Mouse (Mus musculus) midbrain, embryonic 15.5 days (tissue): ENCODE measurements at regions not wholly inside any gene's neighbourhood (a gene's known extent, or its start where the extent isn't known, plus 50 kb on each side); places are given as distances from the start of the nearest gene placed in this dataset.

Source experiments
- ATAC-seq: fragments of 200-750 bp; cut with Nextera tagmentation; replicated peaks from 2 replicates; pipeline ENCODE4 v1.8.0; 2017; ENCODE audit warnings: moderate TSS enrichment
- H3K27ac ChIP-seq: fragments of 300-500 bp; sonication (generic); 2 replicates; pipeline ENCODE4 v1.5.1; 2015; ENCODE audit warnings: mild to moderate bottlenecking, inconsistent platforms
- H3K27me3 ChIP-seq: fragments of 300-500 bp; sonication (generic); replicated peaks from 2 replicates; pipeline ENCODE4 v1.6.1; 2015; ENCODE audit warnings: inconsistent platforms
- H3K36me3 ChIP-seq: fragments of 300-500 bp; sonication (generic); replicated peaks from 2 replicates; pipeline ENCODE4 v1.6.1; 2015; ENCODE audit warnings: inconsistent platforms
- H3K4me1 ChIP-seq: fragments of 300-500 bp; sonication (generic); 2 replicates; pipeline ENCODE4 v1.6.1; 2015; ENCODE audit warnings: inconsistent platforms
- H3K4me2 ChIP-seq: fragments of 300-500 bp; sonication (generic); 2 replicates; pipeline ENCODE4 v1.6.1; 2015; ENCODE audit warnings: inconsistent platforms, mild to moderate bottlenecking, moderate library complexity
- H3K4me3 ChIP-seq: fragments of 300-500 bp; sonication (generic); 2 replicates; pipeline ENCODE4 v1.5.1; 2015; ENCODE audit warnings: mild to moderate bottlenecking, inconsistent platforms
- H3K9ac ChIP-seq: fragments of 300-500 bp; sonication (generic); 2 replicates; pipeline ENCODE4 v1.6.1; 2015; ENCODE audit warnings: mild to moderate bottlenecking, inconsistent platforms
- H3K9me3 ChIP-seq: fragments of 300-500 bp; sonication (generic); 2 replicates; pipeline ENCODE4 v1.6.1; 2016; ENCODE audit warnings: inconsistent platforms
- WGBS: fragments of 180-500 bp; shearing (Covaris S2); methylation state at CpG from one replicate; pipeline ENCODE4 v1.1.7; 2015; ENCODE audit warnings: mixed read lengths; 5-methylcytosine and 5-hydroxymethylcytosine counted together

DNA sequence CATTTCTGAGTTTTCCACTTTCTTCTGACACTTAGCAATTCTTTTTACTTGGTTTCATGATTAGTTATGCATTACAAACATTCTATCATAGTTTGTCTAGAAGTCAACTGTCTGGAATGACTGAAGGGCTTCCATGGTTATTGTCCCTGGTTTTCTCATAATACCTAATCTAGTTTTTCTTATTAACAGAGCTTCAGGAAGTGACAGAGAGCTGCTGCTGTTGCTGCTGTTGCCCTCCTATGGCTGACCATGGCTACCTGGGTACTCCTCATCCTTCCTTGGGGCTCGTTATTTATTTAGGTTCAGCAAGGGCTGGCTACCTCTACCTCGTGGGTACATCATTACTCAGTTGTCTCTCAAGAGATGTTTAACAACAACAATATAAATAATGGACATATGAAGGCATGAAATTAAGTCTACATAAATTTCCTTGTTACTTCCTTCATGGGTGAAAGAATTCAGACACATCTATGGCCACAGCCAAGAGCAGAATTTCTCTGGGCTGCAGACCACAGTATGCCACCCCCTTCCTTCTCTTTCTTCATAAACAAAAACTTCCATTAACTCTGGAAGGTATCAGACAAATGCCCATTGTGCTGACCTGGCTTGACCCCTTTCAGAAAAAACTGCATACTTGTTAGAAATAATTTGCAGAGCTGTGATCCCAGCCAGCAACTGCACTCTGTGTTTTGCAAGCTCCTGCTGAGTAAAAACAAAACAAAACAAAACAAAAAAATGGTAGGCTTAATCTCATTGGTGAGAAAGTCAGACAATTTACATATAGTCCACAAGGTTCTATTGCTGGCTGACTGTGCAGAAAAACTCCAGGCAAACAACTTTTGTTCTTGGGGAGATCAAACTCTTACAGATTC, 103.6 kb upstream of the Lgalsl start:
- H3K27me3 ChIP-seq: no peaks in the 10 kb centered on the region
- no peaks in the 10 kb centered on the region for H3K4me1 ChIP-seq
- no peak overlapping the region for H3K27ac ChIP-seq
- WGBS: 48% methylated on average over 2 of the region's 2 CpGs
- no peak overlapping the region for H3K9ac ChIP-seq
- no peak overlapping the region for H3K4me3 ChIP-seq
- H3K36me3 ChIP-seq: no peaks in the 10 kb centered on the region
- no peak overlapping the region for H3K4me2 ChIP-seq
- no peak for ATAC-seq
- no peaks in the 10 kb centered on the region for H3K9me3 ChIP-seq

DNA sequence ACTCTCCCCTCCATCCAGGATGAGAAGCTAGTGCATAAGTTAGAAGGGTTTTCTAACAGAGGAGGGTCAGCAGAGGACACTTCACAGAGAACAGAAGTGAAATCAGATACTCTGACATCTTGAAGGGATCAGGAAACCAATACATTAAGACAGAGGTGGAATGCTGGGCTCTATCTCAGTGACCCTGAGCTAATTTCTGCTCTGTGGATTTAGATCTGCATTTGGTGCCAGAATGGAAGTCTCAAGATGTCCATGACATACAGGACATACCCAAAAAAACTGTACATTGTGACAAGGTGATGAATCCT, 104.2 kb upstream of the Lgalsl start:
- Histone ChIP-seq H3K27ac (no peak overlapping the region), H3K27me3 (no peaks in the 10 kb centered on the region), H3K4me3 (no peak overlapping the region), H3K4me2 (no peak overlapping the region), H3K36me3 (no peaks in the 10 kb centered on the region), H3K4me1 (no peaks in the 10 kb centered on the region), H3K9ac (no peak overlapping the region), H3K9me3 (no peaks in the 10 kb centered on the region)
- ATAC-seq: no peak

DNA sequence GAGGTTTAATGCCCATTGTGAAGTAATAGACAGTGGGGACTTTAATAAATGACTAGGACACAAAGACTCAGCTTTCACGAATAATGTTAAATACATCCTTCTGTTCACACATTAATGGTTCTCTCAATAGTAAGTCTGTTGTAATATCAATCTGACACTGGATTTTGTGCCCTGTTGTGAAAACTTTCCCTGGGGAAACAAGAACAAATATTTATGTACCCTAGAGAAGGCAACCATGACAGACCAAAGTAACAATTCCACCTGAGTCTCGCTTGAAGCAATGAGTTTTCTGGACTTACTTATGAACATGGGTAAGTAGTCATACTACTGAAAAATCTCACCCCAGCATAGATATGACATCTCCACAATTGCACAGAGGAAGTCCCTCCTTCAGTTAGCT, 105.1 kb upstream of the Lgalsl start:
- WGBS: 87% methylated on average over 2 of the region's 2 CpGs
- no peak for ATAC-seq
- no peak overlapping the region for H3K4me2 ChIP-seq
- no peaks in the 10 kb centered on the region for H3K4me1 ChIP-seq
- H3K4me3 ChIP-seq: no peak overlapping the region
- no peaks in the 10 kb centered on the region for H3K36me3 ChIP-seq
- H3K9ac ChIP-seq: no peak overlapping the region
- H3K27me3 ChIP-seq: no peaks in the 10 kb centered on the region
- H3K9me3 ChIP-seq: no peaks in the 10 kb centered on the region
- H3K27ac ChIP-seq: no peak overlapping the region

DNA sequence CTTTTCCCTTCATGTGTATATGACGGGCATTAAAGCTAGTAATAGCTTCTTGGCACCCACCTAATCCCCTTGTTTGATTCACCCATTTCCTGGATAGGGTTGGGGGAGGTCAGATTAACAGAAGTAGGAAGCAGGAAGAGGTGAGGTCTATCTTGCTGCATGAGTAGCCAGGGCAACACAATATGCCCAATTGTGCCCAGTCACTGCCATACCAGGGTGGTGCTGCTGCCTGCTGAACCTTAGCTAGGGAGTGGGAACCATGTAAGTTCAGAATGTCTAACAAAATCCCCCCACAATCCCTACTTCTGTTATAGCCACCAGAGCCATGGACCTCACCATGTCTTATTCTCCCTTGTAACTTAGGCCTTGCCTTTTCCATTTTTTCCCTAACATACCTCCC, 106.1 kb upstream of the Lgalsl start:
- no peak overlapping the region for H3K27ac ChIP-seq
- WGBS: 88% methylated on average over 1 of the region's 1 CpGs
- ATAC-seq: no peak

DNA sequence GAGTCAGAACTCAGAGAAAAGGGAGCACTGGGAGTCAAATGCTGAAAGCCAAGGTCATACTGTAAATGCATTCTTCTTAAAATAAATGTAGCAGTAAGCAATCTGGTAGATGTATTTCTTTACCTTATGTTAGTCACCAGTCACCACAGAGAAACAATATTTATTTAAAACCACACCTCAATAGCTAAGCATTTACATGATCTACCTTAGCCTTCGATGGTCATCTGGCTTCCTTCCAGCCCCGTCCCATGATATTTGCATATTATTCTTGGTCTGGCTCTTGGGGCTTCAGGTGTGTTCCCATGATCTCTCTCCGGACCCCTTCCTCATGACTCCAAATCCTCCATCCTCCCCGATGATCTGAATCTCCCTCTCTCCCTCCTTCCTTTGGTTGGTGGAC, 107.1 kb upstream of the Lgalsl start:
- H3K27me3 ChIP-seq: no peaks in the 10 kb centered on the region
- no peak for ATAC-seq
- 92% methylated on average over 4 of the region's 4 CpGs for WGBS

More for the DNA sequence above, 106.1 kb upstream of the Lgalsl start:
- Histone ChIP-seq H3K27me3 (no peaks in the 10 kb centered on the region), H3K4me3 (no peak overlapping the region), H3K4me1 (no peaks in the 10 kb centered on the region), H3K9ac (no peak overlapping the region), H3K4me2 (no peak overlapping the region), H3K36me3 (no peaks in the 10 kb centered on the region), H3K9me3 (no peaks in the 10 kb centered on the region)

DNA sequence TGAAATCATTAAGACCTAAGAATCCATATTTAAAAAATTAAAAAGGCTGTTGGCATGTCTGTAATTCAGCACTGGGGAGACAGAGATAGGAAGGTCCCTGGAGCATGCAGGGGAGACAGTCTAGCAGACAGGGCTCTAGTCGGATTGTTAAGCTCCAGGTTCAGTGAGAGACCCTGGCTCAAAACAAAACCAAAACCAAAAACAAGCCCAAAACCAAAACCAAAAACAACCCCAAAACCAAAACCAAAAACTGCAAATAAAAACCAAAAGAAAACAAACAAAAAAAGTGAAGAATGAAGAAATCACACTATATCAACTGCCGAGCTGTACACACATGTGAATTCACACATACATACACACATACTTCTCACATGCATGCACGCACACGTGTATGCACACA, 108.8 kb upstream of the Lgalsl start:
- WGBS: 90% methylated on average over 4 of the region's 4 CpGs
- no peaks in the 10 kb centered on the region for H3K27me3 ChIP-seq

More for the DNA sequence above, 107.1 kb upstream of the Lgalsl start:
- H3K27ac ChIP-seq: no peak overlapping the region
- H3K4me2 ChIP-seq: no peak overlapping the region
- no peaks in the 10 kb centered on the region for H3K36me3 ChIP-seq
- no peak overlapping the region for H3K4me3 ChIP-seq
- H3K4me1 ChIP-seq: no peaks in the 10 kb centered on the region
- H3K9me3 ChIP-seq: no peaks in the 10 kb centered on the region
- no peak overlapping the region for H3K9ac ChIP-seq

DNA sequence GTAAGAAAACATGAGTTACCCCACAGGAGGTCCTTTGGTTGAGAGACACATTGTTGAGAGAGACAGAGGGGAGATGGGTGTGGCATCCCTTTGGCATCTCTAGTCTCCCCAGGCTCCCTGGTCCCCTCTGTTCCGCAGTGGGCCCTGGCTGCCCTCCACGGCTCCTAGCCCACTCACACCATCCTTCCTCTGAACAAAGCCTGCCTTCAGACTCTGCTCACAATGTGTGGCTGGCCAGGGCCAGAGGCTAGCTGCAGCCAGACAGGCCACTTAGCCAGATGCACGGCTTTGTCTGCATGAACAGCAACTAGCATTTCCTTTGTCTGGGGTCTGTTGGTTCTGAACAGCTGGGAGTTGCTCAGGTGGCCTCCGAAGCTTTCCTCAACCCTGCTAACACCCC, 110.7 kb upstream of the Lgalsl start:
- Histone ChIP-seq H3K27ac (no peak overlapping the region), H3K36me3 (no peaks in the 10 kb centered on the region), H3K9ac (no peak overlapping the region), H3K27me3 (no peaks in the 10 kb centered on the region), H3K9me3 (no peaks in the 10 kb centered on the region), H3K4me3 (no peak overlapping the region), H3K4me1 (no peaks in the 10 kb centered on the region), H3K4me2 (no peak overlapping the region)
- WGBS: 33% methylated on average over 4 of the region's 4 CpGs
- ATAC-seq: no peak

More for the DNA sequence above, 108.8 kb upstream of the Lgalsl start:
- H3K4me1 ChIP-seq: no peaks in the 10 kb centered on the region
- H3K9ac ChIP-seq: no peak overlapping the region
- H3K36me3 ChIP-seq: no peaks in the 10 kb centered on the region
- no peak overlapping the region for H3K27ac ChIP-seq
- H3K4me2 ChIP-seq: no peak overlapping the region
- H3K4me3 ChIP-seq: no peak overlapping the region
- H3K9me3 ChIP-seq: no peaks in the 10 kb centered on the region
- no peak for ATAC-seq

DNA sequence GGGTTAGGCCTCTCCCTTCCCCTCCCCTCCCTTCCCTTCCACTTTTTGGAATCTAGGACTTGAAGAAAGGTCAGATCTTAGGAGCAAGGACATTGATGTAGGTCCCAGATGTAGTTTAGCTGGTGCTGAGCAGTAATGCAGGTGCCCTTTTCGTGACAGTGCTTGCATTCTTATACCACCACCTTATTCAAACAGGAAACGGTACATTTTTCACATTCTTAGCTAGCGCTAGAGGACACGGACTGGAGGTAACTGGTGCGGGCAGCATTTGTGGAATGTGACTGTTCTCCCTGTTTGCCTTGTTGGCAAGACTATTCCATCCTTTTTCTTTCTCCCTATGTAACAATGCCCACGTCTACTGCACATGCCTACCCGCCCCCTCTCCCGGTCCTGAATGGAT, 124.7 kb upstream of the Lgalsl start:
- Histone ChIP-seq H3K36me3 (no peaks in the 10 kb centered on the region), H3K9me3 (no peaks in the 10 kb centered on the region), H3K4me2 (no peak overlapping the region), H3K27ac (no peak overlapping the region), H3K27me3 (no peaks in the 10 kb centered on the region), H3K4me1 (no peaks in the 10 kb centered on the region), H3K9ac (no peak overlapping the region), H3K4me3 (no peak overlapping the region)
- no peak for ATAC-seq
- WGBS: 79% methylated on average over 8 of the region's 8 CpGs

DNA sequence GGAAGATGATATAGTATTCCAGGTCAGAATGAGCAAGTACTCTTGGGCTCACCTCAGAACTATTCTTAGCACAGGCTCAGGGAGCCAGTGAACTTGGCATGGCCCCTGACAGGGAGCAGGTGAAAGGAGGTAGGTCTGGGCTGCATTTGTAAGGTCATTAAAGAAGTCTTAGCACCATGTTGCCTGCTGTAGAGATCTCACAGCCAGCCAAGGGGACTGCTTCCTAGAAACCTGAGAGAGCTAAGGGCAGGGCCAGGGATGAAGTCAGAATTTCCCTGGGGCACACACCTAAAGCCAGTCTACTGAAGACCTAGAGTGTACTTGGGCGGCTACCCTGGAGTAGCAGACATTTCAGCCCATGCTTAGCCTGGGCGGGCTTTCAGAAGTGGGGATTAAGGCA, 126.9 kb upstream of the Lgalsl start:
- no peak overlapping the region for H3K9ac ChIP-seq
- no peaks in the 10 kb centered on the region for H3K4me1 ChIP-seq
- no peak overlapping the region for H3K4me3 ChIP-seq
- ATAC-seq: no peak
- H3K4me2 ChIP-seq: no peak overlapping the region
- no peaks in the 10 kb centered on the region for H3K36me3 ChIP-seq
- 51% methylated on average over 2 of the region's 2 CpGs for WGBS
- H3K27me3 ChIP-seq: no peaks in the 10 kb centered on the region
- no peak overlapping the region for H3K27ac ChIP-seq
- H3K9me3 ChIP-seq: no peaks in the 10 kb centered on the region

DNA sequence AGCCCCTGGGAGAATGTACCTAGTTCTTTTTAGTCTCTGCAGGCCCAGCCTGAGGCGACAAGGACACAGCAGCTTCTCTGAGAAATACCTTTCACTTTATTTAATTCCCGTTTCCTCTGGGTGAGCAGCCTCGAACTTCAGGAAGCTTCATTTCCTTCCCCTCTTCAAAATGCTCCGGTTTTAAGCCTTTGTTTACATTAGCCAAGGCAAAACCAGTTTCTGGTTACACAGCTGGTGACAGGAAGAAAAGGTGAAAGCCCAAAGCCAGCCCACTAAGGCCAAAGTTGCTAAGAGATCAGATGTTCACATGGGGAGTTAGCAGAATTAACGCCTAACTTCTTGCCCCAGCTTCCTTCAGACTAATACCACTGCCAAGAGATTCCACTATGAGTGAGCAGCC, 127.4 kb upstream of the Lgalsl start:
- no peaks in the 10 kb centered on the region for H3K4me1 ChIP-seq
- no peaks in the 10 kb centered on the region for H3K27me3 ChIP-seq
- H3K9ac ChIP-seq: no peak overlapping the region
- no peaks in the 10 kb centered on the region for H3K9me3 ChIP-seq
- no peak overlapping the region for H3K27ac ChIP-seq
- H3K4me2 ChIP-seq: no peak overlapping the region
- WGBS: 18% methylated on average over 5 of the region's 5 CpGs
- H3K36me3 ChIP-seq: no peaks in the 10 kb centered on the region
- H3K4me3 ChIP-seq: no peak overlapping the region
- no peak for ATAC-seq

DNA sequence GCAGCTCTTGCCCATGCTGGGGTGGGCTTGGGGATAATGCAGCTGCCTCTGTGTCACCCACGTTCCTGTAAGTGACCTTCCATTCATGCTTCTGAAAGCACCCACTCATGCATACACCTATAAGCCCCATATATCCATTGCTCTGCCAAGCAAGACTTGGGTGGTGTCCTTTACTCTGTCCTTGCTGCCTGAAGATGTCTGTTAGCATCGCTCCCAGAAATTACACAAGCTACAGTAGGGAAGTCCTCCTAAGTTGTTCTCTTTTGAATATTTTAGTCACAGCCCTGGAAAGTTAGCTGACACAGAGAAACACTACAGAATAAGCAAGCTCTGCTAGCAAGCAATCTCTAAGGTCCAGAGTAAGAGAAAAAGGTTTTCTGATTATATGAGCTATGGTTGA, 129.2 kb upstream of the Lgalsl start:
- no peak overlapping the region for H3K9ac ChIP-seq
- H3K9me3 ChIP-seq: no peaks in the 10 kb centered on the region
- no peaks in the 10 kb centered on the region for H3K4me1 ChIP-seq
- no peaks in the 10 kb centered on the region for H3K27me3 ChIP-seq
- no peak overlapping the region for H3K27ac ChIP-seq
- H3K4me3 ChIP-seq: no peak overlapping the region
- no peak overlapping the region for H3K4me2 ChIP-seq
- no peak for ATAC-seq
- no peaks in the 10 kb centered on the region for H3K36me3 ChIP-seq
- WGBS: 49% methylated on average over 2 of the region's 2 CpGs

DNA sequence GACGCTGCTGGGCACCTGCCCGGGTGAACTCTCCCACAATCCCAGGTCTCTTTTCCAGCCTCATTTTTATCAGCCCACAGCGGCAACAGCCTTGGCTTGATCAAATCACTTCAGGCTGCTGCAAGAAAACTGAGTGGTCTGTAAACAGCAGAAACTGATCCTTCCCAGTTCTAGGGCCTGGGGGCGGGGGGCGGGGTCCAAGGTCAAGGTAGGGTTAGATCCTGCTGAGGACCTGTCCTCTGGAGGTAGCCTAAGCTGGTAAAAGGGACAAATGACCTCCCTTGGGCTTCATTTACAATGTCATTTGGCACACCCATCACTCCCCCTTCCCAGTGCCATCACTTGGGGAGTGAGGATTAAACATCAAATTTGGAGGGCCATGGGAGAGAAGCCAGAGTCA, 129.9 kb upstream of the Lgalsl start:
- Histone ChIP-seq H3K27ac (no peak overlapping the region), H3K4me2 (no peak overlapping the region), H3K9ac (no peak overlapping the region), H3K9me3 (no peaks in the 10 kb centered on the region), H3K27me3 (no peaks in the 10 kb centered on the region), H3K4me1 (no peaks in the 10 kb centered on the region), H3K36me3 (no peaks in the 10 kb centered on the region), H3K4me3 (no peak overlapping the region)
- no peak for ATAC-seq
- 74% methylated on average over 5 of the region's 5 CpGs for WGBS

DNA sequence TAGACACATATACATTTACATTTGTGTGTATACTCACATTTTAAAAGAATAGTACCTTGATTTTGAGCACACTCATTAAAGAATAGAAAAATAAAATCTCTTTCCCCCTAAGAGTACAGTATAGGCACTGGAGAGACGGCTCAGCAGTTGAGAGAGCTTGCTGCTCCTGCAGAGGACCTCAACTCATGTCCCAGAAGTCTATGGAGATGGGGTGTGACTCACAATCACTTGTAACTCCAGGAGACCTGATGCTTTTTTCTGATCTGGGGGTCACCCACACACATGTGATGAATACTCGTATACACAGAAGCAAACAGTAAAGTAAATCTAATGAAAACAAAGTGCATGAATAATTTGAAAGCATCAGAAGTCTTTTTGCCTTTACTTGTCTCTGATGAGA, 129.5 kb upstream of the Peli1 start:
- H3K4me3 ChIP-seq: no peak overlapping the region
- no peak overlapping the region for H3K4me2 ChIP-seq
- no peaks in the 10 kb centered on the region for H3K27me3 ChIP-seq
- no peaks in the 10 kb centered on the region for H3K36me3 ChIP-seq
- H3K9ac ChIP-seq: no peak overlapping the region
- no peak for ATAC-seq
- no peaks in the 10 kb centered on the region for H3K4me1 ChIP-seq
- no peaks in the 10 kb centered on the region for H3K9me3 ChIP-seq
- WGBS: 89% methylated on average over 2 of the region's 2 CpGs
- no peak overlapping the region for H3K27ac ChIP-seq
